Mouse (Mus musculus) ES-Bruce4 (cell line): ENCODE measurements around the gene Hexdc. TPM values are rescaled to one million over a fixed set of nuclear protein-coding genes. Genes with fewer than 3 reads are reported as not detected.

ENCODE experiments used
- H3K27ac ChIP-seq: 2 replicates; pipeline ENCODE4 v1.5.1; 2012; ENCODE audit warnings: low read length, inconsistent platforms; ENCODE audit not compliant: insufficient read depth
- H3K27me3 ChIP-seq: 2 replicates; pipeline ENCODE4 v1.6.1; 2012; ENCODE audit warnings: mild to moderate bottlenecking, low read length, inconsistent platforms; ENCODE audit not compliant: control insufficient read depth, poor library complexity, insufficient read depth, severe bottlenecking
- H3K36me3 ChIP-seq: 2 replicates; pipeline ENCODE4 v1.6.1; 2012; ENCODE audit warnings: inconsistent platforms, mild to moderate bottlenecking, low read length, moderate library complexity; ENCODE audit not compliant: control insufficient read depth, poor library complexity, insufficient read depth, severe bottlenecking
- H3K4me1 ChIP-seq: one replicate; pipeline ENCODE4 v1.8.1; 2011; ENCODE audit warnings: low read length; ENCODE audit not compliant: control insufficient read depth, insufficient read depth
- H3K4me3 ChIP-seq: 2 replicates; pipeline ENCODE4 v1.5.1; 2011; ENCODE audit warnings: low read depth, mild to moderate bottlenecking, low read length
- H3K9ac ChIP-seq: 2 replicates; pipeline ENCODE4 v1.6.1; 2012; ENCODE audit warnings: low read depth, mild to moderate bottlenecking, inconsistent platforms; ENCODE audit not compliant: poor library complexity, severe bottlenecking
- H3K9me3 ChIP-seq: replicated peaks from 2 replicates; pipeline ENCODE4 v1.6.1; 2012; ENCODE audit warnings: mild to moderate bottlenecking, low read length, inconsistent platforms; ENCODE audit not compliant: control insufficient read depth, poor library complexity, insufficient read depth, severe bottlenecking
- CTCF ChIP-seq: IDR thresholded peaks from one replicate; pipeline ENCODE4 v1.8.1; 2011; ENCODE audit warnings: low read depth, low read length
- EP300 ChIP-seq: IDR thresholded peaks from 2 replicates; pipeline ENCODE4 v1.6.1; 2011; ENCODE audit warnings: low read depth, low read length; ENCODE audit not compliant: insufficient read depth
- POLR2A ChIP-seq: IDR thresholded peaks from one replicate; pipeline ENCODE4 v1.8.1; 2011; ENCODE audit warnings: low read length; ENCODE audit not compliant: insufficient read depth
- polyA plus RNA-seq: library from polyadenylated mRNA; stranded (reverse); fragments of >200 nt; gene quantifications from 2 replicates; pipeline ENCODE4 v1.2.4, GENCODE M21; 2011; ENCODE audit warnings: low read depth; ENCODE audit not compliant: missing spikeins, insufficient read depth, insufficient read length

Hexdc gene
- polyA plus RNA-seq, 1 experiment = 8.2 TPM

GRCm38 (mm10) chr11:121239669-121240068 is 35.4 kb downstream of the Hexdc start:
- TF ChIP-seq EP300 (no peak), POLR2A (no peak), CTCF (no peak)
- Histone ChIP-seq H3K9ac (no peak overlapping the region), H3K36me3 (no peaks in the 10 kb centered on the region), H3K9me3 (no peaks in the 10 kb centered on the region), H3K4me3 (no peak overlapping the region), H3K27me3 (no peaks in the 10 kb centered on the region), H3K4me1 (no peaks in the 10 kb centered on the region), H3K27ac (no peak overlapping the region)

- Histone ChIP-seq H3K9me3 (no peaks in the 10 kb centered on the region), H3K9ac (no peak overlapping the region), H3K27ac (no peak overlapping the region), H3K4me1 (no peaks in the 10 kb centered on the region), H3K27me3 (no peaks in the 10 kb centered on the region), H3K4me3 (no peak overlapping the region), H3K36me3 (no peaks in the 10 kb centered on the region)
- TF ChIP-seq EP300 = no peak
- TF ChIP-seq CTCF = no peak
- TF ChIP-seq POLR2A = no peak
These were observed 46.0 kb downstream of the Hexdc start for GRCm38 (mm10) chr11:121250196-121250595.

- Histone ChIP-seq H3K4me1 (no peaks in the 10 kb centered on the region), H3K27ac (no peak within 1 kb of the TSS), H3K9ac (peak within 1 kb of the TSS; percentile 98), H3K9me3 (no peaks in the 10 kb centered on the region), H3K4me3 (peak within 1 kb of the TSS; percentile 93), H3K27me3 (no peaks in the 10 kb centered on the region), H3K36me3 (peaks cover 21% of the 10 kb centered on the region)
- TF ChIP-seq POLR2A (no peak), EP300 (no peak), CTCF (no peak)
These were observed 55.2 kb downstream of the Hexdc start, which contains the start of gene Foxk2 for GRCm38 (mm10) chr11:121259160-121260100. Gene Foxk2 (plus strand): TSS chr11:121259990.

- Histone ChIP-seq H3K27me3 (no peaks in the 10 kb centered on the region), H3K9ac (peak overlapping the region; percentile 98), H3K4me1 (no peaks in the 10 kb centered on the region), H3K9me3 (no peaks in the 10 kb centered on the region), H3K4me3 (peak overlapping the region; percentile 88), H3K36me3 (peaks cover 21% of the 10 kb centered on the region), H3K27ac (no peak overlapping the region)
- TF ChIP-seq EP300 = no peak
- TF ChIP-seq CTCF = no peak
- no peak for TF ChIP-seq POLR2A
These were observed 56.1 kb downstream of the Hexdc start for GRCm38 (mm10) chr11:121260211-121260906.

DNA sequence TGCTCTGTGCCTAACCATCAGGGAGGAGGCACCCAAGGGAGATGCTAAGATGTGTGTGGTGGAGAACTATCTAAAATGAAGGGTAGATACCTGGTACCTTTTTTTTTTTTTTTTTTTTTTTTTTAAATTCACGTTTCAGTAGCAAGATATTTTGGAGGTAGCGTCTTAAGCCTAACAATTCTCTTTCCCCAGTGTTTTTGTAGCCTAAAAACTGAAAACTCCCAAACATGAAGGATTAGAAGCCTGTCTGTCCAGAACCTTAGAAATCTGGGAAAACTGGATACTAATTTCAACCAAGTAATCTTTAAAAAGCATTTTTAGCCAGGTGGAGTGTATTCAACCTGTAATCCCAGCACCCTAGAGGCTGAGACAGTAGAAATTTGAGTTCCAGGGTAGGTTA is 56.8 kb downstream of the Hexdc start:
- Histone ChIP-seq H3K9ac (peak overlapping the region; percentile 98), H3K36me3 (peaks cover 23% of the 10 kb centered on the region), H3K27ac (no peak overlapping the region), H3K4me3 (peak overlapping the region; percentile 88), H3K9me3 (no peaks in the 10 kb centered on the region), H3K27me3 (no peaks in the 10 kb centered on the region), H3K4me1 (no peaks in the 10 kb centered on the region)
- TF ChIP-seq CTCF (no peak), EP300 (no peak), POLR2A (no peak)

Other genes starting within 250 kb of the Hexdc start
- gene Csnk1d, start 213.1 kb upstream of the Hexdc start, polyA plus RNA-seq = 99.3 and 109 TPM in 2 replicates
- not detected in 2 replicates for gene Cd7, start 165.0 kb upstream of the Hexdc start, polyA plus RNA-seq
- not detected in 2 replicates for gene Sectm1b, start 140.9 kb upstream of the Hexdc start, polyA plus RNA-seq
- gene Sectm1a, start 123.2 kb upstream of the Hexdc start, polyA plus RNA-seq = not detected in 2 replicates
- gene Tex19.2, start 85.8 kb upstream of the Hexdc start, polyA plus RNA-seq = 0.44 TPM in 1 of 2 replicates, not detected in the other
- 25.5 and 29.9 TPM in 2 replicates for gene Tex19.1, start 58.3 kb upstream of the Hexdc start, polyA plus RNA-seq
- not detected in 2 replicates for gene Uts2r, start 44.2 kb upstream of the Hexdc start, polyA plus RNA-seq
- 8.5 and 8.8 TPM in 2 replicates for gene Ogfod3, start 278 bp downstream of the Hexdc start, polyA plus RNA-seq
- 14.7 and 15.9 TPM in 2 replicates for gene Cybc1, start 24.9 kb downstream of the Hexdc start, polyA plus RNA-seq
- gene Narf, start 32.8 kb downstream of the Hexdc start, polyA plus RNA-seq = 16.0 and 20.3 TPM in 2 replicates
- gene Foxk2, start 55.6 kb downstream of the Hexdc start, polyA plus RNA-seq = 60.2 and 68.1 TPM in 2 replicates
- 80.8 and 81.1 TPM in 2 replicates for gene Wdr45b, start 150.0 kb downstream of the Hexdc start, polyA plus RNA-seq
- gene Rab40b, start 183.8 kb downstream of the Hexdc start, polyA plus RNA-seq = not detected in 2 replicates
- 15.6 and 15.7 TPM in 2 replicates for gene Fn3krp, start 217.0 kb downstream of the Hexdc start, polyA plus RNA-seq
- gene Fn3k, start 230.5 kb downstream of the Hexdc start, polyA plus RNA-seq = 0.79 and 1.3 TPM in 2 replicates
- gene Tbcd, start 247.5 kb downstream of the Hexdc start, polyA plus RNA-seq = 43.0 and 49.7 TPM in 2 replicates